Mouse (Mus musculus): ENCODE measurements around the gene Lrrc52. TPM values are rescaled to one million over a fixed set of nuclear protein-coding genes. Genes with fewer than 3 reads are reported as not detected.

Gene Lrrc52
- polyA plus RNA-seq, 1 experiment: not detected

DNA sequence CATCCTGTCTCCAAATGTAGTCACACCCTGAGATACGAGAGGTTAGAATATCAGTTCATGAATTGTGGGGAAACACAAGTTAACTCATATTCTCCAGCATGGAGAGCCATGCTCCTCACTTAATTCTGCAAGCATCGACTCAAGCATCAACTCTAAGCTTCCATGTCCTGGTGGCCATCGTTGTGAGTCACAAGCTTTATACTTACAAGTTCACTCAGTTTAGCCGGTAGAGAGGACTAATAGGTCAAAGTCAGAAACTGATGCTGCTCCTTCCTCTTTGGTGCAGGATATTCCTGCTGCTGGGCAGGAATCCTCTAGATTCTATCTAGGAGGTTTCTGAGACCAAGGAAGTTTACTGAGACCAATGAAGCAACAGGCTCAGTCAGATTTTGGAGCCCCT is 61.3 kb downstream of the Lrrc52 start:
- no peak for TF ChIP-seq GATA1 (IDR thresholded peaks at IDR 0.05; ENCODE audit: low read length)

Other genes with a start within 250 kb of the Lrrc52 start
- gene Uck2, start 181.5 kb downstream of the Lrrc52 start, polyA plus RNA-seq (2012): 375 and 482 TPM in 2 replicates
- 8.4 and 11.9 TPM in 2 replicates for gene Tmco1, start 158.4 kb downstream of the Lrrc52 start, polyA plus RNA-seq (2012)
- gene Aldh9a1, start 116.8 kb downstream of the Lrrc52 start, polyA plus RNA-seq (2012): 39.9 and 56.7 TPM in 2 replicates
- 2.3 and 15.0 TPM in 2 replicates for gene Mgst3, start 72.9 kb downstream of the Lrrc52 start, polyA plus RNA-seq (2012)
- gene Rxrg, start 131.6 kb upstream of the Lrrc52 start, polyA plus RNA-seq (2012): not detected in 2 replicates
- not detected in 2 replicates for gene Lmx1a, start 222.5 kb upstream of the Lrrc52 start, polyA plus RNA-seq (2012)

Measured in G1E-ER4 (cell line).